Mouse (Mus musculus): ENCODE data around the gene Lamb3.
A peak's percentile ranks its signal among the peaks of the same experiment; 100 is the strongest.

DNA sequence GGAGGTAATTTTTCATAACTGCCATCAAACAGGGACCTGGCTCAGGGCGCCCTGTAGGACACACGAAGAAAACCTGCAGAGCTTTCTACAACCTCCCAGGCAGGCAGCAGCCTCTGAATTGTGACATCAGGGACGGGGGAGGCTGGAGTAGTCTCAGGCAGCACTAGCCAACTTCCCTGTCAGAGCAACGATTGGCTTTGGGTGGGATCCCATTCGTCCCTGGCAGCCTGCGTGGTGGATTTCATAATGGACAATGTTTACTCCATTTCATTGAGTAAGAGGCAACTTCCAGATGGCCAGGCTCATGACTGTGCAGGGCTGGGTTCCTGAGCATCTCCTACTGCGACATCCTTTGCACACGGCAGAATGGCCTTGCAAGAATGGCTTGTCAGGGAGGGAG is 34.7 kb downstream of the Lamb3 start:
- TF ChIP-seq POLR2A (IDR thresholded peaks at IDR 0.05; ENCODE audit: borderline replicate concordance, extremely low read depth, low read depth, low read length): peak; percentile 61; the same call in 1 of the 2 replicates
- TF ChIP-seq CTCF (IDR thresholded peaks at IDR 0.05; ENCODE audit: insufficient read depth, low read length): no peak

All from lung, adult 2 months (tissue).